Mouse (Mus musculus) heart, postnatal 0 days (tissue): ENCODE data around the gene Trim67. TPM values are rescaled to one million over a fixed set of nuclear protein-coding genes. Genes with fewer than 3 reads are reported as not detected.

ENCODE experiments used
- ATAC-seq: fragments of 200-750 bp; cut with Nextera tagmentation; 2 replicates; pipeline ENCODE4 v1.8.0; 2017; ENCODE audit warnings: low read depth, moderate number of reproducible peaks, moderate library complexity; ENCODE audit not compliant: insufficient read depth
- DNase-seq: peaks from one replicate; pipeline ENCODE4 v3.0.0-alpha.2; 2016; ENCODE audit warnings: low spot score
- H3K27ac ChIP-seq: fragments of 300-500 bp; sonication (generic); 2 replicates; pipeline ENCODE4 v1.5.1; 2014; ENCODE audit warnings: low read depth, mild to moderate bottlenecking
- H3K27me3 ChIP-seq: fragments of 300-500 bp; sonication (generic); 2 replicates; pipeline ENCODE4 v1.6.1; 2014; ENCODE audit warnings: low read length, mixed read lengths; ENCODE audit not compliant: control insufficient read depth, insufficient read depth
- H3K36me3 ChIP-seq: fragments of 300-500 bp; sonication (generic); replicated peaks from 2 replicates; pipeline ENCODE4 v1.6.1; 2014; ENCODE audit warnings: low read length, mixed read lengths; ENCODE audit not compliant: control insufficient read depth, insufficient read depth
- H3K4me1 ChIP-seq: fragments of 300-500 bp; sonication (generic); 2 replicates; pipeline ENCODE4 v1.6.1; 2014; ENCODE audit warnings: antibody characterized with exemption; ENCODE audit not compliant: control insufficient read depth, insufficient read depth
- H3K4me2 ChIP-seq: fragments of 300-500 bp; sonication (generic); 2 replicates; pipeline ENCODE4 v1.6.1; 2014; ENCODE audit warnings: low read depth, mild to moderate bottlenecking, low read length, moderate library complexity
- H3K4me3 ChIP-seq: fragments of 300-500 bp; sonication (generic); 2 replicates; pipeline ENCODE4 v1.5.1; 2014; ENCODE audit warnings: low read depth, low read length
- H3K9ac ChIP-seq: fragments of 300-500 bp; sonication (generic); replicated peaks from 2 replicates; pipeline ENCODE4 v1.6.1; 2014; ENCODE audit warnings: low read depth, low read length, mixed read lengths
- H3K9me3 ChIP-seq: fragments of 300-500 bp; sonication (generic); replicated peaks from 2 replicates; pipeline ENCODE4 v1.6.1; 2016; ENCODE audit warnings: low read length; ENCODE audit not compliant: control insufficient read depth
- CTCF ChIP-seq: IDR thresholded peaks from 2 replicates; pipeline ENCODE4 v1.5.1; 2016; ENCODE audit warnings: antibody characterized with exemption, control low read depth, low read depth
- EP300 ChIP-seq: IDR thresholded peaks from 2 replicates; pipeline ENCODE4 v1.6.1; 2016; ENCODE audit warnings: antibody characterized with exemption, low read depth
- WGBS: fragments of 180-500 bp; shearing (Covaris S2); extraction: QIAGEN DNeasy Blood & Tissue Kit; methylation state at CpG from one replicate; pipeline ENCODE4 v1.1.7; 2014; 5-methylcytosine and 5-hydroxymethylcytosine counted together
- polyA plus RNA-seq: library from polyadenylated mRNA; unstranded; fragments of >200 nt; fragmentation: Nextera tagmentation; extraction: Ambion mirVana; gene quantifications from 2 replicates; pipeline ENCODE4 v1.2.1, GENCODE M21; 2015
- total RNA-seq: library from RNA; depleted of rRNA; stranded (reverse); fragments of >200 nt; gene quantifications from 2 replicates; pipeline ENCODE4 v1.2.3, GENCODE M21; 2014; ENCODE audit warnings: low replicate concordance

The Trim67 gene
- total and polyA plus RNA-seq, 2 experiments from 2014 or later: 0.07 to 0.08 TPM

DNA sequence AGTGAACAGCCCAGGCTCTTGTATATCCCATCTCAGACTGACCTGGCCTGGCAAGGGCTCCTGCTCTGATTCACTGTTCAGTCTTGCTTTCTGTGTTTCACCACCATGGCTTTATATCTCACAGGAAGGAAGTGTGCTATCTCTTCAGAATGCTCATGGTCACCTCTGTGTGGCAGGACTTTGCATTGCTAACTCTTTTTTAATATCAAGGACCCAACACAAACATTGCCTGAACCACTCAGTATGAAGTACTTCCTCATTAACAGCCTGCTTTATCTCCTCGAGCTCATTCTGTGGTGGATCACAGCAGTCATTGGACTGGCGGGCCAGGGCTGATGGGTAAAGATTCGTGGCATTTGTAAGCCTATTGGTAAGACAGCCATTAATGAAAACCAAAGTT lies 73.8 kb downstream of the Trim67 start:
- peak; percentile 14 for DNase-seq
- Histone ChIP-seq H3K4me3 (no peak overlapping the region), H3K4me1 (peaks cover 34% of the 10 kb centered on the region), H3K9ac (no peak overlapping the region), H3K36me3 (peaks cover 11% of the 10 kb centered on the region), H3K27ac (peak overlapping the region; percentile 26; the same call in 1 of the 2 replicates), H3K27me3 (no peaks in the 10 kb centered on the region), H3K4me2 (no peak overlapping the region), H3K9me3 (no peaks in the 10 kb centered on the region)
- TF ChIP-seq CTCF (no peak), EP300 (no peak)
- ATAC-seq: no peak
- WGBS: 27% methylated on average over 3 of the region's 3 CpGs

DNA sequence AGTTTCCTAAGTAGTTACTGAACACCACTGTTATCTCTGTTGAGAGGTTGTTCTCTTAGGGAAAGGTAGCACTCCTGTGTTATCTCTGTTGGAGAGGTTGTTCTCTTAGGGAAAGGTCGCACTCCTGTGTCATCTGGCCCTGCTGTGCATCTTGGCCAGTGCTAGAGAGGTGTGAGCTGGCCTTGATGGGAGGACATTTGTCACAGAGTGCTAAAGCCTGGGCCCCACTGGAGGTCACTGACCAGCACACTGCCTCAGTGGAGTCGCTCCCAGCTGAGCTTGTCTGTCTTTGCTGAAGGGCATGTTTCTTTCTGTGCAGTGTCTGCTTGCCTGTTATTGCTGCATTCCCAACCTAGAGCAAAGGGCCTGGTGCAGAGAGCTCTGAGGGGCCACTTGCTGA lies 74.2 kb downstream of the Trim67 start:
- H3K4me3 ChIP-seq: no peak overlapping the region
- TF ChIP-seq EP300 (no peak), CTCF (no peak)
- no peak for ATAC-seq
- no peak overlapping the region for H3K9ac ChIP-seq
- no peak overlapping the region for H3K4me2 ChIP-seq
- H3K9me3 ChIP-seq: no peaks in the 10 kb centered on the region
- peaks cover 14% of the 10 kb centered on the region for H3K36me3 ChIP-seq
- 26% methylated on average over 2 of the region's 2 CpGs for WGBS
- DNase-seq: no peak
- H3K27me3 ChIP-seq: no peaks in the 10 kb centered on the region
- peaks cover 31% of the 10 kb centered on the region for H3K4me1 ChIP-seq
- H3K27ac ChIP-seq: peak overlapping the region; percentile 26; the same call in 1 of the 2 replicates

DNA sequence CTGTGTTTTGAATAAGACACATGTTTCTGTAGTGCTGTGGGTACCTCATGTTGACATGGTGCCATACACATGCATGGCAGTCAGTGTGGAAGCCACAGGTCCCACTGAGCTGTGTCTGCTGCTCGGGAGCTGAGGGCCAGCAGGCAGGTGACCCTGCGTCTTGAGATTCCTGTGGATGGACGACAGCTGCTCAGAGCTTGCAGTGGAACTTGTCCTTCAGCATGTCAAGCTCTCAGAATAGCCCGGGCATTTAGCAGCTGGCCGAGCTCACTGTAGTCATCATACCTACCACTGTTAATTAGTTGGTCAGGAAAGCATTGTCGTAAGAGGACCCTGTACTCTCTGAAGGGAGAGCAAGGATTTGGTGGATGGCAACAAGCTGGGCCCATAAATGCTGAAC lies 76.8 kb downstream of the Trim67 start:
- 42% methylated on average over 6 of the region's 6 CpGs for WGBS
- H3K27me3 ChIP-seq: no peaks in the 10 kb centered on the region
- ATAC-seq (no peak), DNase-seq (no peak)
- H3K4me1 ChIP-seq: peaks cover 36% of the 10 kb centered on the region
- H3K4me2 ChIP-seq: no peak overlapping the region
- TF ChIP-seq EP300 (no peak), CTCF (no peak)
- 0 out of 2 replicates have a peak overlapping the region, but pooled peaks have one; percentile 20 for H3K27ac ChIP-seq
- peaks cover 38% of the 10 kb centered on the region for H3K36me3 ChIP-seq
- no peak overlapping the region for H3K9ac ChIP-seq
- no peaks in the 10 kb centered on the region for H3K9me3 ChIP-seq
- H3K4me3 ChIP-seq: no peak overlapping the region

DNA sequence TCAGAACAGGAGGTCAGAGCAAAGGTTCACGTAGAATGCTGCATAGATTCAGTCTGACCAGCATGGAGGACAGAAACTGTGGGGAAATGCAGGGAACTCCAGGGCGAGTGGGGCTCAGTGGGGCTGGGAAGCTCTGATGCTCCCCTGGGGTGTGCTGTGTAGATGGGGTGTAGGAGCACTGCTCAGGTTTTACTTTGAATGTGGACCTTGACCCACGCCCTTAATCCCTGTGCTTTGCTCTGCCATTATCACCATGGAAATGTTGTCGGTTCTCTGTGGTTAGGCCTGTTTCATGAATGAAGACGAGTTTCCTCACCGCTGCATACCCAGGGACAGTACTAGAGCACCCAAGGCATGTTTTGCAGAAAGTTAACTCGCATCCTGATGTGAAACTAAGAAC lies 78.6 kb downstream of the Trim67 start:
- DNase-seq (no peak), ATAC-seq (no peak)
- H3K9me3 ChIP-seq: no peaks in the 10 kb centered on the region
- H3K9ac ChIP-seq: no peak overlapping the region
- WGBS: 91% methylated on average over 7 of the region's 7 CpGs
- no peaks in the 10 kb centered on the region for H3K27me3 ChIP-seq
- H3K4me2 ChIP-seq: no peak overlapping the region
- peaks cover 54% of the 10 kb centered on the region for H3K36me3 ChIP-seq
- peaks cover 27% of the 10 kb centered on the region for H3K4me1 ChIP-seq
- H3K4me3 ChIP-seq: no peak overlapping the region
- H3K27ac ChIP-seq: no peak overlapping the region
- TF ChIP-seq CTCF: no peak
- TF ChIP-seq EP300: no peak

DNA sequence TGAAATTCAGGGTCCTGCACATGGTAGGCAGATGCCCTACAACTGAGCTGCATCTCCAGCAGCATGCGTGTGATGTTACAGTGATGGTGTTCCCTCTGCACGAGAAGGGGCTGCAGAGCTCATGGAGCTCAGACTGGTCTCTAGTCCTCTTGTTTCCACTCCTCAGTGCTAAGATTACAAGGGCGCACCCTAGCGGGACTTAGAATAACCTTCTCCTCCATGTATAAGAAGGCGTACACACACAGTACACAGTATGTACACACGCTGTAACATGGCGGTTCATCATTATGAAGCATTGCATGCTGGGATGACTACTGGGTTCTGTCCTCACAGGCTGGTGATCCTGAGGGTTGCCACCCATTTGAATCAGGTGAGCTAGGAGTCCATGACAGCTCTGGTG lies 79.2 kb downstream of the Trim67 start:
- Histone ChIP-seq H3K4me1 (peaks cover 21% of the 10 kb centered on the region), H3K9ac (no peak overlapping the region), H3K27me3 (no peaks in the 10 kb centered on the region), H3K27ac (no peak overlapping the region), H3K4me2 (no peak overlapping the region), H3K9me3 (no peaks in the 10 kb centered on the region), H3K4me3 (no peak overlapping the region), H3K36me3 (peaks cover 60% of the 10 kb centered on the region)
- no peak for DNase-seq
- no peak for TF ChIP-seq CTCF
- no peak for TF ChIP-seq EP300
- WGBS: 91% methylated on average over 7 of the region's 7 CpGs
- ATAC-seq: no peak

DNA sequence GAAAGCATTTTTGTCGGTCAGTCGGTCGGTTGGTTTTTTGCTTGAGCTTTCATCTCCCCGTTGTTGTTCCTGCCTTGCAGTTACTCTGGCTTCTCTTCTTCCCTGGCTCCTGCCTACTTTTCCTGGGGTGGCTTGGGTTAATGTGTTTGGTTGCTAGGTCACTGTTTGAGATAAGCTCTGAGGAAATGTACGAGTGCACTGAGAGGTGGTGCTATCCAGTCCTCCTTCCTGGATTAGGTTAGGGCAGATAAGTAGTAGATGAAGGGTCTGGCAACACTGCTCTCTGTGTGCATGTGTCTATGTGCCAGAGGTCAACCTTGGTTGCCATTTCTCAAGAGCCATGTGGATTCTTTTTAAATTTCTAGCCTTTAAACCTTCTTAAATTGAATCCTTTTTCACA lies 79.8 kb downstream of the Trim67 start:
- H3K36me3 ChIP-seq: peaks cover 66% of the 10 kb centered on the region
- H3K9me3 ChIP-seq: no peaks in the 10 kb centered on the region
- H3K4me3 ChIP-seq: no peak overlapping the region
- H3K27me3 ChIP-seq: no peaks in the 10 kb centered on the region
- peak overlapping the region; percentile 52; the same call in 1 of the 2 replicates for H3K27ac ChIP-seq
- H3K9ac ChIP-seq: no peak overlapping the region
- ATAC-seq: peak; percentile 74
- WGBS: 21% methylated on average over 5 of the region's 5 CpGs
- TF ChIP-seq EP300 (no peak), CTCF (no peak)
- peaks cover 15% of the 10 kb centered on the region for H3K4me1 ChIP-seq
- H3K4me2 ChIP-seq: no peak overlapping the region
- peak; percentile 42 for DNase-seq
